Mouse (Mus musculus): ENCODE results near the gene Bmpr2. TPM values are rescaled to one million over a fixed set of nuclear protein-coding genes. Genes with fewer than 3 reads are reported as not detected.

Gene Bmpr2
- polyA plus RNA-seq, 1 experiment from 2014 or later, result 11.9 TPM

- 80% methylated on average over 2 of the region's 2 CpGs for WGBS
- no peak overlapping the region for H3K4me3 ChIP-seq (ENCODE audit: low read depth, low read length)
- no peak overlapping the region for H3K9ac ChIP-seq (replicated peaks; ENCODE audit: low read length)
- H3K4me2 ChIP-seq (ENCODE audit: low read depth, low read length), result no peak overlapping the region
- no peaks in the 10 kb centered on the region for H3K4me1 ChIP-seq (ENCODE audit: control insufficient read depth, insufficient read depth, low read length)
- no peak overlapping the region for H3K27ac ChIP-seq (replicated peaks; ENCODE audit: low read depth, low read length)
- H3K27me3 ChIP-seq (ENCODE audit: control insufficient read depth, insufficient read depth, low read length), result no peaks in the 10 kb centered on the region
- H3K36me3 ChIP-seq (replicated peaks; ENCODE audit: control insufficient read depth, insufficient read depth, low read depth, low read length), result no peaks in the 10 kb centered on the region
- DNase-seq (ENCODE audit: low spot score) (no peak), ATAC-seq (replicated peaks; ENCODE audit: insufficient number of reproducible peaks, low FRiP score, low TSS enrichment, low read depth) (no peak)
- no peaks in the 10 kb centered on the region for H3K9me3 ChIP-seq (replicated peaks; ENCODE audit: control insufficient read depth, low read length)
Observed at GRCm38 (mm10) chr1:59809921-59810320, 46.7 kb downstream of the Bmpr2 start.

GRCm38 (mm10) chr1:59812782-59813181 lies 49.6 kb downstream of the Bmpr2 start:
- 79% methylated on average over 4 of the region's 4 CpGs for WGBS

DNA sequence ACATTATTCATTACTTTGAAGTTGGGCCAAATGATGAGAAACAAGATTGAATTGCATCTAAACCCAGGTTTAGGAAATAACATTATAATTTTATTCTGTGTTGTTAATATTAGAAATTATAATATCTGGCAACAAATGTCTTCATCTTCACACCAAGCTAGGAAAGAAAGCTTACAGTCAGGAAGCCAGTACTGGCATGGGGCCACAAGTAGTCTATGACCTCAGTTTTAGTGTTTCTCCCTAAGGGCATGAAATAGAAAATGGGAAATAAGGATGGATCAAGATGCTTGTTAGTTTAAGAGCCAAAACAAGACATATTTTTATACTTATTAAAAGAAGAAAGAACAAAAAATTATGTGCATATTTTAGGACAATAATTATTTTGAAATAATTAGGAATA lies 62.2 kb downstream of the Bmpr2 start:
- Histone ChIP-seq H3K27ac (replicated peaks; ENCODE audit: low read depth, low read length) (no peak overlapping the region), H3K36me3 (replicated peaks; ENCODE audit: control insufficient read depth, insufficient read depth, low read depth, low read length) (no peaks in the 10 kb centered on the region; the same call in 1 of the 2 replicates), H3K4me3 (ENCODE audit: low read depth, low read length) (no peak overlapping the region), H3K9me3 (replicated peaks; ENCODE audit: control insufficient read depth, low read length) (no peaks in the 10 kb centered on the region), H3K9ac (replicated peaks; ENCODE audit: low read length) (no peak overlapping the region), H3K4me1 (ENCODE audit: control insufficient read depth, insufficient read depth, low read length) (no peaks in the 10 kb centered on the region), H3K4me2 (ENCODE audit: low read depth, low read length) (no peak overlapping the region), H3K27me3 (ENCODE audit: control insufficient read depth, insufficient read depth, low read length) (no peaks in the 10 kb centered on the region)
- DNase-seq (ENCODE audit: low spot score) (no peak), ATAC-seq (replicated peaks; ENCODE audit: insufficient number of reproducible peaks, low FRiP score, low TSS enrichment, low read depth) (no peak)

More at GRCm38 (mm10) chr1:59812782-59813181, 49.6 kb downstream of the Bmpr2 start:
- no peak overlapping the region for H3K27ac ChIP-seq (replicated peaks; ENCODE audit: low read depth, low read length)
- no peaks in the 10 kb centered on the region for H3K9me3 ChIP-seq (replicated peaks; ENCODE audit: control insufficient read depth, low read length)
- no peaks in the 10 kb centered on the region for H3K4me1 ChIP-seq (ENCODE audit: control insufficient read depth, insufficient read depth, low read length)
- DNase-seq (ENCODE audit: low spot score) (no peak), ATAC-seq (replicated peaks; ENCODE audit: insufficient number of reproducible peaks, low FRiP score, low TSS enrichment, low read depth) (no peak)
- no peak overlapping the region for H3K9ac ChIP-seq (replicated peaks; ENCODE audit: low read length)
- H3K4me2 ChIP-seq (ENCODE audit: low read depth, low read length), result no peak overlapping the region
- H3K27me3 ChIP-seq (ENCODE audit: control insufficient read depth, insufficient read depth, low read length), result no peaks in the 10 kb centered on the region
- no peak overlapping the region for H3K4me3 ChIP-seq (ENCODE audit: low read depth, low read length)
- peaks cover 4% of the 10 kb centered on the region for H3K36me3 ChIP-seq (replicated peaks; ENCODE audit: control insufficient read depth, insufficient read depth, low read depth, low read length)

- H3K27me3 ChIP-seq (ENCODE audit: control insufficient read depth, insufficient read depth, low read length), result no peaks in the 10 kb centered on the region
- DNase-seq (ENCODE audit: low spot score), result no peak
- no peak overlapping the region for H3K27ac ChIP-seq (replicated peaks; ENCODE audit: low read depth, low read length)
- WGBS, result 89% methylated on average over 8 of the region's 8 CpGs
- H3K9me3 ChIP-seq (replicated peaks; ENCODE audit: control insufficient read depth, low read length), result no peaks in the 10 kb centered on the region
- no peaks in the 10 kb centered on the region; the same call in 1 of the 2 replicates for H3K36me3 ChIP-seq (replicated peaks; ENCODE audit: control insufficient read depth, insufficient read depth, low read depth, low read length)
- H3K4me1 ChIP-seq (ENCODE audit: control insufficient read depth, insufficient read depth, low read length), result no peaks in the 10 kb centered on the region
- H3K4me3 ChIP-seq (ENCODE audit: low read depth, low read length), result no peak overlapping the region
- no peak overlapping the region for H3K9ac ChIP-seq (replicated peaks; ENCODE audit: low read length)
- H3K4me2 ChIP-seq (ENCODE audit: low read depth, low read length), result no peak overlapping the region
- ATAC-seq (replicated peaks; ENCODE audit: insufficient number of reproducible peaks, low FRiP score, low TSS enrichment, low read depth), result no peak
Observed at GRCm38 (mm10) chr1:59826583-59826982, 63.4 kb downstream of the Bmpr2 start.

GRCm38 (mm10) chr1:59829410-59829809 lies 66.2 kb downstream of the Bmpr2 start:
- H3K9me3 ChIP-seq (replicated peaks; ENCODE audit: control insufficient read depth, low read length), result no peaks in the 10 kb centered on the region
- no peak overlapping the region for H3K4me3 ChIP-seq (ENCODE audit: low read depth, low read length)
- WGBS, result 79% methylated on average over 2 of the region's 2 CpGs
- H3K9ac ChIP-seq (replicated peaks; ENCODE audit: low read length), result no peak overlapping the region
- ATAC-seq (replicated peaks; ENCODE audit: insufficient number of reproducible peaks, low FRiP score, low TSS enrichment, low read depth) (no peak), DNase-seq (ENCODE audit: low spot score) (no peak)
- H3K27me3 ChIP-seq (ENCODE audit: control insufficient read depth, insufficient read depth, low read length), result no peaks in the 10 kb centered on the region
- no peak overlapping the region for H3K4me2 ChIP-seq (ENCODE audit: low read depth, low read length)
- H3K4me1 ChIP-seq (ENCODE audit: control insufficient read depth, insufficient read depth, low read length), result no peaks in the 10 kb centered on the region; the same call in 1 of the 2 replicates
- H3K36me3 ChIP-seq (replicated peaks; ENCODE audit: control insufficient read depth, insufficient read depth, low read depth, low read length), result no peaks in the 10 kb centered on the region
- no peak overlapping the region for H3K27ac ChIP-seq (replicated peaks; ENCODE audit: low read depth, low read length)

DNA sequence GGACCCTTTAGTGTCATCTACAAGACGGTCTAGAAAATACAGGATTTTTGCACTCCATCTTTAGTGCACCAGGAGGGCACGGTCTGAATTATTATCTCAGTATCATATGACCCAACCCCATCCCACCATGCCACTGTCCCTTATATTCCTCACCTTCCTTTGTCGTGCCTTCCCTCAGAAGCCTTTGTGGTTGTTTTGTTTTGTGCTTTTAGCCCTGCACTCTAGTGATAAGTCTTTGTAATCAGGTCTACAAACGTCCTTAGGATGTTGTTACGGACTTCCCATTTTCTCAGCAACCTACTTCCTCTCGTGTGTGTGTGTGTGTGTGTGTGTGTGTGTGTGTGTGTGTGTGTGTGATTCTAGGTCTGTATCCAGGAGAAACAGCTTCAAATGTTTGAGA lies 67.0 kb downstream of the Bmpr2 start:
- no peak for DNase-seq (ENCODE audit: low spot score)
- 71% methylated on average over 6 of the region's 6 CpGs for WGBS
- Histone ChIP-seq H3K9me3 (replicated peaks; ENCODE audit: control insufficient read depth, low read length) (no peaks in the 10 kb centered on the region), H3K4me3 (ENCODE audit: low read depth, low read length) (no peak overlapping the region), H3K27me3 (ENCODE audit: control insufficient read depth, insufficient read depth, low read length) (no peaks in the 10 kb centered on the region), H3K36me3 (replicated peaks; ENCODE audit: control insufficient read depth, insufficient read depth, low read depth, low read length) (no peaks in the 10 kb centered on the region), H3K4me1 (ENCODE audit: control insufficient read depth, insufficient read depth, low read length) (no peaks in the 10 kb centered on the region; the same call in 1 of the 2 replicates), H3K4me2 (ENCODE audit: low read depth, low read length) (no peak overlapping the region), H3K27ac (replicated peaks; ENCODE audit: low read depth, low read length) (no peak overlapping the region), H3K9ac (replicated peaks; ENCODE audit: low read length) (no peak overlapping the region)
- no peak for ATAC-seq (replicated peaks; ENCODE audit: insufficient number of reproducible peaks, low FRiP score, low TSS enrichment, low read depth)

- Histone ChIP-seq H3K9ac (replicated peaks; ENCODE audit: low read length) (no peak overlapping the region), H3K27me3 (ENCODE audit: control insufficient read depth, insufficient read depth, low read length) (no peaks in the 10 kb centered on the region), H3K9me3 (replicated peaks; ENCODE audit: control insufficient read depth, low read length) (no peaks in the 10 kb centered on the region), H3K27ac (replicated peaks; ENCODE audit: low read depth, low read length) (no peak overlapping the region), H3K4me2 (ENCODE audit: low read depth, low read length) (no peak overlapping the region), H3K36me3 (replicated peaks; ENCODE audit: control insufficient read depth, insufficient read depth, low read depth, low read length) (no peaks in the 10 kb centered on the region), H3K4me1 (ENCODE audit: control insufficient read depth, insufficient read depth, low read length) (no peaks in the 10 kb centered on the region; the same call in 1 of the 2 replicates), H3K4me3 (ENCODE audit: low read depth, low read length) (no peak overlapping the region)
- 5% methylated on average over 2 of the region's 2 CpGs for WGBS
- DNase-seq (ENCODE audit: low spot score), result peak; percentile 61
- ATAC-seq (replicated peaks; ENCODE audit: insufficient number of reproducible peaks, low FRiP score, low TSS enrichment, low read depth), result peak; percentile 78; the same call in 1 of the 2 replicates
Observed at GRCm38 (mm10) chr1:59833723-59834122, 70.5 kb downstream of the Bmpr2 start.

DNA sequence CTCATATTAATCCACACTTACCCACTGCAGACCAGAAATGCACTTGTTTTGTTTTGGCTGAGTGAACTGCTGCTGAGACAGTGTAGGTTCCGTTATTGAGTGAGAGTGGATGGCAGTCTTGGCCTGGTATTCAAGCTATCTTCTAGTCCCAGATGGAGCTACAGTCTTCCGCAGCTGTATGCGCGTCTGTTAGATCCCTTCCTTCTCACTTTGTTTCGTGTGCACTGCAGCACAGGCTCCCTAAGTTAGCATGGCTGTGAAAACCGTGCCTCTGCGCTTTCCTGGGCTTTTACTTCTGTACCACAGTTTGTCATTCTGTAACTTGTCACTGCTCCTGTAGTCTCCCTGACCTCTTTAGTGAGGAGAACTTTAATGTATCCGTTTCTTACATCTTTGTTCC lies 85.1 kb downstream of the Bmpr2 start:
- no peak overlapping the region for H3K4me3 ChIP-seq (ENCODE audit: low read depth, low read length)
- no peak overlapping the region for H3K27ac ChIP-seq (replicated peaks; ENCODE audit: low read depth, low read length)
- no peak overlapping the region for H3K4me2 ChIP-seq (ENCODE audit: low read depth, low read length)
- no peak overlapping the region for H3K9ac ChIP-seq (replicated peaks; ENCODE audit: low read length)
- ATAC-seq (replicated peaks; ENCODE audit: insufficient number of reproducible peaks, low FRiP score, low TSS enrichment, low read depth) (no peak), DNase-seq (ENCODE audit: low spot score) (no peak)
- H3K36me3 ChIP-seq (replicated peaks; ENCODE audit: control insufficient read depth, insufficient read depth, low read depth, low read length), result peaks cover 2% of the 10 kb centered on the region; the same call in 1 of the 2 replicates
- WGBS, result 50% methylated on average over 8 of the region's 8 CpGs
- no peaks in the 10 kb centered on the region for H3K9me3 ChIP-seq (replicated peaks; ENCODE audit: control insufficient read depth, low read length)
- H3K4me1 ChIP-seq (ENCODE audit: control insufficient read depth, insufficient read depth, low read length), result no peaks in the 10 kb centered on the region
- H3K27me3 ChIP-seq (ENCODE audit: control insufficient read depth, insufficient read depth, low read length), result no peaks in the 10 kb centered on the region

All from embryonic facial prominence, embryonic 11.5 days (tissue).